Mouse (Mus musculus) ES-E14 (cell line): ENCODE measurements around the gene Ppp2r3a.

Experiments
- CHD2 ChIP-seq: IDR thresholded peaks from 2 replicates; pipeline ENCODE4 v1.6.1; 2014; ENCODE audit warnings: mild to moderate bottlenecking, low read depth, low read length, inconsistent platforms
- HCFC1 ChIP-seq: IDR thresholded peaks from 2 replicates; pipeline ENCODE4 v1.6.1; 2012; ENCODE audit warnings: low read length, inconsistent platforms, borderline replicate concordance; ENCODE audit not compliant: insufficient read depth
- ZC3H11A ChIP-seq: IDR thresholded peaks from 2 replicates; pipeline ENCODE4 v1.6.1; 2012; ENCODE audit warnings: low read depth, mild to moderate bottlenecking, inconsistent platforms, low read length, borderline replicate concordance
- ZNF384 ChIP-seq: IDR thresholded peaks from 2 replicates; pipeline ENCODE4 v1.6.1; 2012; ENCODE audit warnings: low read depth, low read length, inconsistent platforms

GRCm38 (mm10) chr9:101282651-101283050 lies 31.1 kb upstream of the Ppp2r3a start:
- TF ChIP-seq ZNF384 = no peak
- TF ChIP-seq ZC3H11A = no peak
- no peak for TF ChIP-seq HCFC1
- TF ChIP-seq CHD2 = no peak
